Mouse (Mus musculus) c-Kit-positive CD71-negative TER-119-negative erythroid progenitor cells, embryonic 14.5 days (primary cell): ENCODE data around the gene Togaram1.

Experiments
- DNase-seq: peaks from one replicate; pipeline ENCODE4 v3.0.0-alpha.2; 2013; ENCODE audit warnings: low read depth

Gene Togaram1

GRCm38 (mm10) chr12:65058203-65058602 lies 92.6 kb downstream of the Togaram1 start:
- no peak for DNase-seq

- no peak for DNase-seq
Observed at GRCm38 (mm10) chr12:65061082-65061481, 95.5 kb downstream of the Togaram1 start.

GRCm38 (mm10) chr12:65065241-65065640 lies 99.6 kb downstream of the Togaram1 start:
- DNase-seq, result no peak

DNA sequence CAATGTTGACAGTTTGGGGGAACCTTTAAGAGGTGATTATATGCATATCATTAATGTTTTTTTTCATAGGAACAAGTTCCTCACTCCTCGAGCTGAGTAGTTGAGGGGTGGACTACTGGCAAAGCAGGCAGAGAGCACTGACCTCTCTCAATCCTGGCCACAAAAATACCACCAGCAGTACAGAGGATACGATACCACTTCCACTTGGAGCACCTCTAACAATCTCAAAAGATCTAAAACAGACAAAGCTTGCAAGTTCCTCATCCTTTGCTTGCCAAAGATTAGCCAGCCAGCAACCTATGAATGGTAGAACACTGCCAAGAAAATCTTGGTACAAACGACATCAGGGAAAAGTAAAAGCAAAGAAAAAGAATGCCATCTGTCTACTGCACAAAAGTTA lies 100.6 kb downstream of the Togaram1 start:
- no peak for DNase-seq

- DNase-seq, result no peak
Observed at GRCm38 (mm10) chr12:65068409-65068808, 102.8 kb downstream of the Togaram1 start.
